Mouse (Mus musculus): ENCODE data around the gene Olfr150.

DNA sequence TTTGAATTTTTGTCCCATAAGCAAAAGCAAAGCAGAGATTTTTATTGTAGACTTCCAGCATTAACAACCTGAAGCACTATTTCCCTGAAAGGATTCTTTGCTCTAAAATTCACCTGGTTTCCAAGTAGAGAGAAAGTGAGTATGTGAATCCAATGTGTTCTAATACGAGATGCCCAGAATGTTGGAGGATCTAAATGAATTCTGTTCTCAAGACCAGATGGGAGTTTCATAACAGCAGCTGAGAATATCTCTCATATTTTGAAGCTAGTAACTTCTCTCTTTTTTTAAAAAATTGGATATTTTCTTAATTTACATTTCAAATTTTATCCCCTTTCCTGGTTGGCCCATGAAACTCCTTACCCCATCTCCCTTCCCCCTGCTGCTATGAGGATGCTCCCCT lies 15.7 kb downstream of the Olfr150 start:
- no peak for TF ChIP-seq CTCF (IDR thresholded peaks at IDR 0.05; ENCODE audit: control insufficient read depth, insufficient read depth, insufficient read length)
- TF ChIP-seq MYOG (IDR thresholded peaks at IDR 0.05; ENCODE audit: control insufficient read depth, extremely low read depth, insufficient read length) = no peak
- TF ChIP-seq USF1 (IDR thresholded peaks at IDR 0.05; ENCODE audit: low read depth) = no peak

Measured in C2C12 (cell line).